Mouse (Mus musculus) kidney, embryonic 15.5 days (tissue): ENCODE results near the gene Eef1akmt2. TPM values are rescaled to one million over a fixed set of nuclear protein-coding genes. Genes with fewer than 3 reads are reported as not detected.

Source experiments
- ATAC-seq: fragments of 200-750 bp; cut with Nextera tagmentation; replicated peaks from 2 replicates; pipeline ENCODE4 v1.8.0; 2017; ENCODE audit warnings: moderate TSS enrichment; ENCODE audit not compliant: low FRiP score
- H3K27ac ChIP-seq: fragments of 300-500 bp; sonication (generic); 2 replicates; pipeline ENCODE4 v1.5.1; 2015; ENCODE audit warnings: mild to moderate bottlenecking, inconsistent platforms
- H3K27me3 ChIP-seq: fragments of 300-500 bp; sonication (generic); 2 replicates; pipeline ENCODE4 v1.6.1; 2015; ENCODE audit warnings: inconsistent platforms
- H3K36me3 ChIP-seq: fragments of 300-500 bp; sonication (generic); 2 replicates; pipeline ENCODE4 v1.6.1; 2015; ENCODE audit warnings: inconsistent platforms
- H3K4me1 ChIP-seq: fragments of 300-500 bp; sonication (generic); 2 replicates; pipeline ENCODE4 v1.6.1; 2015; ENCODE audit warnings: inconsistent platforms
- H3K4me2 ChIP-seq: fragments of 300-500 bp; sonication (generic); 2 replicates; pipeline ENCODE4 v1.6.1; 2015; ENCODE audit warnings: moderate library complexity, mild to moderate bottlenecking, inconsistent platforms
- H3K4me3 ChIP-seq: fragments of 300-500 bp; sonication (generic); replicated peaks from 2 replicates; pipeline ENCODE4 v1.5.1; 2015; ENCODE audit warnings: mild to moderate bottlenecking, inconsistent platforms
- H3K9ac ChIP-seq: fragments of 300-500 bp; sonication (generic); 2 replicates; pipeline ENCODE4 v1.6.1; 2015; ENCODE audit warnings: mild to moderate bottlenecking, inconsistent platforms
- H3K9me3 ChIP-seq: fragments of 300-500 bp; sonication (generic); replicated peaks from 2 replicates; pipeline ENCODE4 v1.6.1; 2016; ENCODE audit warnings: inconsistent platforms
- WGBS: fragments of 180-500 bp; shearing (Covaris S2); methylation state at CpG from one replicate; pipeline ENCODE4 v1.1.7; 2015; ENCODE audit warnings: mixed read lengths; 5-methylcytosine and 5-hydroxymethylcytosine counted together
- polyA plus RNA-seq: library from polyadenylated mRNA; unstranded; fragments of >200 nt; fragmentation: Nextera tagmentation; extraction: Ambion mirVana; gene quantifications from 2 replicates; pipeline ENCODE4 v1.2.1, GENCODE M21; 2015

Eef1akmt2 gene
- polyA plus RNA-seq, 1 experiment from 2014 or later, result 67.9 TPM

DNA sequence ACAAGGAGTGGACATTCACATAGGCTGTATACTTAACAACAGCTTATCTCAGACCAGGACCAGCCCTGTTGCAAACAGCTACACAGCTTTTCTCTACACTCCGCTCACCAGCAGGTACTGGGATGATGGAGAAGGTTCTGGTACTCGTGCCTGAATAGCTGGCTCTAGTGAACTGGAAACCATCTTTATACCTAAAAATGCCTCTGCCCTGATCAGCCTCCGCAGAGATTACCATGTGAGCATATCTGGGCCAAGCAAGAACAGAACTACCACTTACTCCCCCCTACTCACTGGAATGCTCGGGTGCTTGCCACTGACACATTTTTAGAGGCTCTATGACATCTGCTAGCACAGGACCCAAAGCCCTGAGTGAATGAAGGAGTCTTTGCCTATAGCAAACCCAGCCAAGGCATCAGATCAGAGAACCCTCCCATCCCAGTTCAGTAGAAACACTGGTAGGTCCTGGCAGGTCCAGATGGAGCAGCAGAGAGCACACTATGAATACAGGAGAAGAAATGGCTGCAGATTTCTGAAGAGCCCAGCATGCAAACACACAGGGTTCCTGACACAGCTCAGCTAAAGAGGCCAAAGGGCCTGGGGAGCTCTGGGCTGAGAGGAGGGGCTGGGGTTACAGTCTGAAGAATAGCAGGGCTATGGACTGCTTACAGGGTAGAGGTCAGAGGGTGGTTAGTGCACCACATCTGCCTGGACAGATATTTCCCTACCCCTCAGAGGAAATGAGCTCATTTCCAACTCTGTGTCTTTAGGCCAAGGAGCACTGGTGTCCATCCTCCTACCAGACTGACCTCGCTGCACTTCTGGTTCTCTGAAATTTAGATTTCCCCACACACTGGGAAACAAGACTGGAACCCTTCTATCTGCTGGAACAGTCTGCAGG lies 53.1 kb downstream of the Eef1akmt2 start:
- H3K27ac ChIP-seq, result peak overlapping the region; percentile 4

DNA sequence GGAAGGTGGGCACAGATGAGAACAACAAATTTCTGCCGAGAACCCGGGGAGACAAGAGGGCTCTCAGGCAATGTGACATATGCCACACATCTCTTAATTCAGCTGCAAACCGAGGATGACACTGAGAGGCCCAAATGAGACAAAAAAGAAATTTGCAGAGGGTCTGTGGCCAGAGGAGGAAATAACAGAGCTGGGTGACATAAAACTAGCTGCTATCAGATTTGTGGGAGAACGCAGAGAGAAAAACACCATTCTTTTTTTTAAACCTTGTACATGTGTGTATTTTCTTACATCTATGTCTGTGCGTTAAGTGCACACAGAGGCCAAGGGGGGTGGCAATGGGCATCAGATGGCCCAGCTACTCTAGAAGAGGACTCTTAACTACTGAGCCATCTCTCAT lies 57.3 kb downstream of the Eef1akmt2 start:
- no peaks in the 10 kb centered on the region for H3K9me3 ChIP-seq
- H3K9ac ChIP-seq, result no peak overlapping the region
- H3K27ac ChIP-seq, result no peak overlapping the region
- H3K4me1 ChIP-seq, result peaks cover 35% of the 10 kb centered on the region
- H3K27me3 ChIP-seq, result no peaks in the 10 kb centered on the region
- H3K4me3 ChIP-seq, result no peak overlapping the region
- no peak for ATAC-seq
- H3K4me2 ChIP-seq, result no peak overlapping the region
- H3K36me3 ChIP-seq, result 0 out of 2 replicates have a peak, but pooled peaks cover 4% of the 10 kb centered on the region
- WGBS, result 83% methylated on average over 5 of the region's 5 CpGs

More for the DNA sequence above, 53.1 kb downstream of the Eef1akmt2 start:
- Histone ChIP-seq H3K9me3 (no peaks in the 10 kb centered on the region), H3K9ac (no peak overlapping the region), H3K4me1 (peaks cover 52% of the 10 kb centered on the region), H3K27me3 (no peaks in the 10 kb centered on the region), H3K36me3 (0 out of 2 replicates have a peak, but pooled peaks cover 4% of the 10 kb centered on the region), H3K4me2 (no peak overlapping the region), H3K4me3 (no peak overlapping the region)
- ATAC-seq, result 0 out of 2 replicates have a peak, but pooled peaks have one; percentile 14
- WGBS, result 80% methylated on average over 5 of the region's 5 CpGs

DNA sequence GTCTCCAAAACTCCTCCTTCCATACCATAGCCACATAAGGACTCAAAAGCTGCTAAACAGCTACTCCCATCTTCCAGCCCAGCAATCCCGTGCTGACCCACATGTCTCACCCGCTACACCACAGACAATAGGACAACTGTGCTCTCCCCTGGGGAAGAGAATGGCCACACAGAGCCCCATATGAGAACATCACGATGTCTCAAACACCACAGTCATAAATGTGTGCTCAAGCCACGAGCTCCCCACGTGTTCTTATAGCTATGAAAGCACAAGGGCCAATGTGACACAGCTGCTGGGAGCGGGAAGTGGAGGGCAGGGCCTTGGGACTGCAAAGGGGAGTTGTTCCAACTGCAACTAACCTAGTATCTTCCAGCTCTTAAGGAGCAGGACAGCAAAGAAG lies 59.0 kb downstream of the Eef1akmt2 start:
- 53% methylated on average over 6 of the region's 6 CpGs for WGBS
- H3K27ac ChIP-seq, result no peak overlapping the region
- no peak for ATAC-seq

DNA sequence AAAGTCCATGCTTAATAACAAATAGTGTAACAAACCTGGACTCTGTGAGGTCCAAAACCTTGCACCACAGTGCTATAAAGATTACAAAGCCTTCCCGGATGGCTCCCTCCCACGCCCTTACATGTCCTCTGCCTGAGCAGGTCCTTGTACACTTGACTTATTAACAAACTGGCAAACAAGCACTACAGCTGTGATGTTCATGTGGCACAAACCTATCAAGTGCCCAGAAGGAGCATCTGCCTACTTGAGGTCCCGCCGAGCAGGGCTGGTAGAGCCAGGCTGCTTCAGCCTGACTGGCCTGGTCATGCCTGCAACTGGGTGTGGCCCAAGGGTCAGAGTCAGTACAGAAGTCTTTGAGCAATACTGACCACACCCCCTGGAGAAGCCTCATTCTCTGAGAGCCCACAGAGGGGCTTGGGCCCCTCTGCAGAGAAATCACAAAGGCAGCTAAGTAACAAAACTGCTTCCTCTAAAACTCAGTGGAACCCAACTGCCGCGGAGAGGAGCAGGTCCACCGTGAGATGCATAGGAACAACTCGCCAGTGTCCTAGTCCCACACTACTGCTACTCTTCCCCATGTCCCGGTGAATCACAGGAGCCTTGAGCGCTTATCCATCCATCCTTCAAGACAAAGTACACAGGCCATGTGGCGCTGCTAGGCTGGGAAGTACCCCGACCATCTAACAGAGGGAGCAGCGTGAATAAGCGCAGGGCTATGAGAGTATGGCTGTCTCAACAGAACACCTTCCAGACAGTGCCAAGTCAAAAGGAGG lies 61.8 kb downstream of the Eef1akmt2 start:
- H3K27me3 ChIP-seq, result no peaks in the 10 kb centered on the region
- H3K4me1 ChIP-seq, result peaks cover 39% of the 10 kb centered on the region
- 86% methylated on average over 14 of the region's 14 CpGs for WGBS
- no peak overlapping the region for H3K9ac ChIP-seq
- H3K36me3 ChIP-seq, result no peaks in the 10 kb centered on the region
- H3K4me2 ChIP-seq, result no peak overlapping the region
- no peak overlapping the region for H3K27ac ChIP-seq
- no peaks in the 10 kb centered on the region for H3K9me3 ChIP-seq
- no peak overlapping the region for H3K4me3 ChIP-seq
- no peak for ATAC-seq

More for the DNA sequence above, 59.0 kb downstream of the Eef1akmt2 start:
- Histone ChIP-seq H3K9me3 (no peaks in the 10 kb centered on the region), H3K4me2 (no peak overlapping the region), H3K4me1 (peaks cover 23% of the 10 kb centered on the region), H3K36me3 (0 out of 2 replicates have a peak, but pooled peaks cover 4% of the 10 kb centered on the region), H3K9ac (no peak overlapping the region), H3K4me3 (no peak overlapping the region), H3K27me3 (no peaks in the 10 kb centered on the region)

DNA sequence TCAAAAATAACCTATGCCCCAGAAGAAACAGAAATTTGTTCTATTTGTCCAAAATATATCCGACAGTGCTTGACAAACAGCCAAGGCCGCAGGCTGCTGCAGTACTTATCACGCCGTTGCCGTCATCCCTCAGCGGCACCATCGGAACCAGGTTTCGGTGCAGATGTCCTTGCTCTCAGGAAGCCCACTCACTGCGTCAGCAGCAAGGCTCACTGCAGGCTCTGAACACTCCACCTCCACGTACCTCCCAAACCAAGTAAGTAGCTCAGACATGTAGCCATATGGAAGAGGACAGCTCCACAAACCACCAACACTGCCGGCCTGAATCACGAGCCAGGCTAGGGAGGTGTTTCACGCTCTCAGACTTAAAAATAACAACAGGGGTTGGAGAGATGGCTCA lies 63.6 kb downstream of the Eef1akmt2 start:
- WGBS, result 91% methylated on average over 13 of the region's 13 CpGs

DNA sequence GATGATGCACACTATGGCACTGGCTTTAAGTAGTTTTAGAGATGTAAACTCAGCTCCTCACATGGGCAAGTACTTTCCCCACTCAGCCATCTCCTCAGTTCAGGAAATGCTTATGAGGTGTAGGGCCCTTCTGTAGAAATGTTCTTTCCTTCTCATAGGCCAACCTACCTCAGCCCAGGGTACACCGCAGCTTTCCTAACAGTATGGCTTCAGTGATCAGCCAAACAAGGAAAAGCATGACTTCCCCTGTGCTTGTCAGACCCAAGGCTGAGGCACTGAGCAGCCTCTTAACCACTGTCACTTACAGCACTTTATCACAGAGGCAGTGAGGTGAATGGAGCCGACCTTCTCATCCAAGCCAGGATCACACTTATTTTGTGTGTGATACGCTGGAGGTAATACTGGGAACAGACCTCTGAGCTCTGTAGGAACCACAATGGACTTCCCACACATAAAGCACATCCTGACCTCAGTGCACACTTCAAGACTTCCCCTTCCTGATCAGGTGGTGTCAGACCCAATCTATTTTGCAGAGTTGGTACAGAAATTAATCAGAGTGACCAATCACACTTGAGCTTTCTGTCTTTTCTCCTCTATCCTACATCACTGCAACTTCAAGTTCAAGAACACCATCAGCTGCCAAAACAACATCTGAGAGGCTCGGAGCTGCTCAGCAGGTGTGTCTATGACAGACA lies 64.8 kb downstream of the Eef1akmt2 start:
- 77% methylated on average over 4 of the region's 4 CpGs for WGBS
- no peak for ATAC-seq
- Histone ChIP-seq H3K9ac (no peak overlapping the region), H3K9me3 (no peaks in the 10 kb centered on the region), H3K27ac (no peak overlapping the region), H3K27me3 (no peaks in the 10 kb centered on the region), H3K4me2 (no peak overlapping the region), H3K4me1 (peaks cover 53% of the 10 kb centered on the region), H3K4me3 (no peak overlapping the region), H3K36me3 (no peaks in the 10 kb centered on the region)

More for the DNA sequence above, 63.6 kb downstream of the Eef1akmt2 start:
- H3K4me1 ChIP-seq, result peaks cover 52% of the 10 kb centered on the region
- H3K36me3 ChIP-seq, result no peaks in the 10 kb centered on the region
- H3K4me3 ChIP-seq, result no peak overlapping the region
- no peak overlapping the region for H3K4me2 ChIP-seq
- H3K9ac ChIP-seq, result no peak overlapping the region
- no peak overlapping the region for H3K27ac ChIP-seq
- no peak for ATAC-seq
- no peaks in the 10 kb centered on the region for H3K27me3 ChIP-seq
- H3K9me3 ChIP-seq, result no peaks in the 10 kb centered on the region

DNA sequence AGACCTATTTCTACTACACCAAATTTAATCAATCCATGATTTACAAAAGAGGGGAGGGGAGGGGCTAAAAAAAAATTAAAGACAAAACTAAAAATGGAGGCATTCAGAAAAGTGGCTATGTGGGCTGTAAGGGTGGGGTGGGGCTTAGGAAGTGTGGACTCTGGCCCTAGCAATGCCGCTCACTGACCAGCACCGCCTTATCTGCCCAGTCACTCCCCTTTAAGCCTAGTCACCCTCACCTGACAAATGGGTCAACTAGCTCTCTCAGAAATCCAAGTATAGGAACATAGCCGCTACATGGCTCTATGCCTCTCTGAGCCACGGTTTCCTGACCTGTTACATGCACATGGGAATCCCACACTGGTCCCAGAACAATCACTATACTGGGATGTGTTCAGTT lies 65.5 kb downstream of the Eef1akmt2 start:
- no peak for ATAC-seq
- no peaks in the 10 kb centered on the region for H3K9me3 ChIP-seq
- H3K9ac ChIP-seq, result no peak overlapping the region
- H3K27ac ChIP-seq, result peak overlapping the region; percentile 75
- 89% methylated on average over 4 of the region's 4 CpGs for WGBS
- H3K36me3 ChIP-seq, result no peaks in the 10 kb centered on the region
- H3K4me3 ChIP-seq, result no peak overlapping the region
- no peaks in the 10 kb centered on the region for H3K27me3 ChIP-seq
- peaks cover 55% of the 10 kb centered on the region for H3K4me1 ChIP-seq
- no peak overlapping the region for H3K4me2 ChIP-seq

DNA sequence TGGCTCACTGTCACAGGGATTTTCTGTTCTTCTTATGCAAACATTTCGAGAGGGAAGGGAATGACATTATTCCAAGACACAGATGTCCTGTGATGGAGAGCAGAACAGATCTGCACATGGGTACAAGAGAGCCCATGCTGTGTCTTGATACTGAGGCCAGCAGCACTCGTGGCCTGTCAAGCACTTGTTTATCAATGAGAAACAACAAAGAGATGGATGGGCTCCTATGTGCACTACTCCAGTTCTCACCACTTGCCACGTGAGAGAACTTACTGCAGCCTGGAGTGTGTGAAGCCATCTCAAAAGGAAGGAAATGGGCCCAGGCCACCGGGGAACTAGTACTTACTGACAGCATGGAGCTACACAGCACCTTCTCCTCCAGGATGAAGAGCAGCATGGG lies 66.0 kb downstream of the Eef1akmt2 start:
- no peak overlapping the region for H3K9ac ChIP-seq
- peak overlapping the region; percentile 75 for H3K27ac ChIP-seq
- WGBS, result 43% methylated on average over 4 of the region's 4 CpGs
- H3K27me3 ChIP-seq, result no peaks in the 10 kb centered on the region
- H3K9me3 ChIP-seq, result no peaks in the 10 kb centered on the region
- no peak overlapping the region for H3K4me2 ChIP-seq
- no peaks in the 10 kb centered on the region for H3K36me3 ChIP-seq
- ATAC-seq, result peak; percentile 33
- no peak overlapping the region for H3K4me3 ChIP-seq
- H3K4me1 ChIP-seq, result peaks cover 60% of the 10 kb centered on the region

DNA sequence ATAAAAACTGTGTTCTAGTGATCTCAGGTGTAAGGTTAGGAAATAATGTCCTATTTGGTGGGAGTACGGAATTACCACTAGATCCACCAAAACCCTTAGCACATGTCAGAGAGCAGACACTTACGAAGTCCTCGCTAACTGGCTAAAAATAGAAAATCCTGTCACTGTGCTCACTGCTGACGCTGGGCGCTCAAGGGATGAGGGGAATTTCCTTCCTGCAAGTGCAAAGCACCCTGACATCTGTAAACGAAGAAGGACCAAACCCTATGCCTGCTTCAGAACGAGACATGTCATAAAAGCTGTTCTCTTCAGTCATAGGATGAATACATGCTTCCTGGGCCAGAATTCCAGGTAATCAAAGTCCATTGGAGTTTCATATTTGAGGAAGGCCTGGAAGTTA lies 66.5 kb downstream of the Eef1akmt2 start:
- ATAC-seq, result no peak
- Histone ChIP-seq H3K4me1 (peaks cover 64% of the 10 kb centered on the region), H3K27ac (peak overlapping the region; percentile 75), H3K9ac (no peak overlapping the region), H3K9me3 (no peaks in the 10 kb centered on the region), H3K4me2 (no peak overlapping the region), H3K36me3 (no peaks in the 10 kb centered on the region), H3K27me3 (no peaks in the 10 kb centered on the region), H3K4me3 (no peak overlapping the region)
- WGBS, result 35% methylated on average over 7 of the region's 7 CpGs

DNA sequence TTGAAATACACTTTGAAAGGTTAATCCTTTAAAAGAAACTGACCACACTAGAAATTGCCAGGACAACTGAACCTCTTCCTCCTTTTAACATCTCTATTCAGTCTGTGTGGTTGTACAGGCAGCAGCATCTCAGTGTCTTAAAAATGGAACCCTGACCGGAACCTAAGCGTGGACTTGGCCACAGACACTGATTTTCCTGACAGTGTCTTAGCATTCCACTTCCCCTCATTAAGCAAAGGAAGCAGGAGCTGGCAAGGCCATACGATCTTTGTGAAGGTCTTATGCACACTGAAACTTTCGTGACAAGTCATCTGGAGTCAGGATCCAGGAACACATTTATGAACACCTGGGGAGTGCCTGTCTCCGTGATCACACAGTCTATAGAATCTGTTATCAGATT lies 68.4 kb downstream of the Eef1akmt2 start:
- Histone ChIP-seq H3K27ac (peak overlapping the region; percentile 75), H3K4me1 (peaks cover 64% of the 10 kb centered on the region), H3K4me3 (no peak overlapping the region), H3K36me3 (no peaks in the 10 kb centered on the region), H3K27me3 (no peaks in the 10 kb centered on the region), H3K9me3 (no peaks in the 10 kb centered on the region), H3K9ac (no peak overlapping the region), H3K4me2 (no peak overlapping the region)
- WGBS, result 61% methylated on average over 5 of the region's 5 CpGs
- no peak for ATAC-seq

DNA sequence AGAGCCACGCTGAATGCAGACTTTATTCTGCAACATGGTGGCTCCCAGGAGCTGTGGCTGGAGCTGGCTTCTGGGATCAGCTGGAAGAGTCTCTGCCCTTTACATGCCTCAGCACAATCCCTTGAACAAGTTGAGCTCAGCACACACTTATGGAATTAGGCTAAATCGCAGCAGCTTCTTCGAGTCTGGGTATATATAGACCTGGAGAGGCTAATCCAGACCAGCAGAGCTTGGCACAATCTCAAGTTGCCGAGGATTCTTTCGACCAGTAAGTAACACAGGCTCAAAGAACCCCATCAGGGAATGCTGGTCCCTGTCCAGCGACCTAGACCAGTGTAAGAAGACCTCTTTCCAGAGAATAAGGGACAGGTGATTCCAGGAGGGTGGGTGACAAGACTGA lies 70.6 kb downstream of the Eef1akmt2 start:
- Histone ChIP-seq H3K9ac (no peak overlapping the region), H3K27me3 (no peaks in the 10 kb centered on the region), H3K4me2 (no peak overlapping the region), H3K36me3 (peaks cover 14% of the 10 kb centered on the region), H3K27ac (peak overlapping the region; percentile 79), H3K4me3 (no peak overlapping the region), H3K4me1 (peaks cover 62% of the 10 kb centered on the region), H3K9me3 (no peaks in the 10 kb centered on the region)
- ATAC-seq, result no peak
- 70% methylated on average over 6 of the region's 6 CpGs for WGBS
